In the genomic region with DNA sequence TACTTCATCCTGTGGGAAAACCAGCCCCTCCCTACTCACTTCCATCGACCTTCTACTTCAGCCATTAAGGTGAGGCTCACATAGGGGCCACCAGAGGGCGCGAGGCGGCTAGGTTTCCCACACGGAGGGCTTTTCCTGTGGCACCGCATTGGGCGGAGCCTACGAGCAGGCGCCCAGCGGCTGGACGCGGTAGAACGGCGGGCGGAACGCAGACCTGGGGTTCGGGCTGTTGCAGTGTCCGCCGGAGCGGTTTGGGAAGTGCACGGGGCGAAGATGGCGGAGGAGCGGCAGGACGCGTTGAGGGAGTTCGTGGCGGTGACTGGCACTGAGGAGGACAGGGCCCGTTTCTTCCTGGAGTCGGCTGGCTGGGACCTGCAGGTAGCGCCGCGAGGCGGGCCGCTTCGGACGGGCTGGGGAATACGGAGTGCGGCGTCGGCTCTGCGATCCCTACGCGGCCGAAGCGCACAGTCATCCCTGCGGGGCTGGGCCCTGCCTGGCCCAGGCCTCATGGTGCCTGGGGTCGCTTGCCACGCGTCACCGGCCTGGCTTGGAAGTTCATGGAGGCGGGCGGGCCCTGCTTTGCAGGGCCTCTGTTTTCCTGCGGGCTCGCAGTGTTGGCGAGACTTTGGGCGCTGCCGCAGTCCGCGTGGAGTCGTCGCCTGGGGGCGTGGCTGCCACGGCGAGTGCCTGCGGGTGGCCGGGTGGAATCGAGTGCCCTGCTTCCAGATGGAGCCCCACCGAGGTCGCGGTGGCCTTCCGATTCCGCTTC, we compare ENCODE assay signal across 8 mouse cellular contexts. TPM values are rescaled to one million over a fixed set of nuclear protein-coding genes. Genes with fewer than 3 reads are reported as not detected.
DNase-seq lines count a peak whose midpoint lies in the region; ATAC-seq lines count a peak whose summit lies in the region.

TSS of gene Nsfl1c (plus strand) at position 148 of the 769 bp plus-strand sequence.

- H3K4me2 ChIP-seq in hindbrain, embryonic 15.5 days = peak within 1 kb of the TSS; percentile 85

- no peaks in the 10 kb centered on the region for H3K9me3 ChIP-seq in hindbrain, embryonic 15.5 days

- WGBS in hindbrain, embryonic 15.5 days = under 1% methylated on average over 64 of the region's 73 CpGs

- ATAC-seq in hindbrain, embryonic 15.5 days (ENCODE audit: low FRiP score, low read depth) = peak; percentile 100

- DNase-seq in T-cell, adult 2 months (ENCODE audit: low spot score) = peak; percentile 94
- DNase-seq in cerebellum, postnatal 36 days = peak; percentile 96 to 98
- peak; percentile 97 to 98 for DNase-seq in frontal cortex, postnatal 36 days (ENCODE audit: low spot score in 2 of 2)
- DNase-seq in left cerebral cortex, adult 11 months (ENCODE audit: low spot score) = peak; percentile 89
- peak; percentile 96 to 98 for DNase-seq in lung, postnatal 4 days
- peak; percentile 94 for DNase-seq in retina, postnatal 7 days (ENCODE audit: low read depth, low spot score)
- DNase-seq in urinary bladder, adult 2 months (ENCODE audit: low spot score) = peak; percentile 97

- H3K9ac ChIP-seq in hindbrain, embryonic 15.5 days = peak within 1 kb of the TSS; percentile 90

- peak within 1 kb of the TSS; percentile 97 for H3K4me3 ChIP-seq in hindbrain, embryonic 15.5 days

- no peaks in the 10 kb centered on the region for H3K27me3 ChIP-seq in hindbrain, embryonic 15.5 days

- peak within 1 kb of the TSS; percentile 80 for H3K27ac ChIP-seq in hindbrain, embryonic 15.5 days (replicated peaks)

- H3K36me3 ChIP-seq in hindbrain, embryonic 15.5 days = peaks cover 13% of the 10 kb centered on the region; the same call in 1 of the 2 replicates

- peaks cover 26% of the 10 kb centered on the region for H3K4me1 ChIP-seq in hindbrain, embryonic 15.5 days (replicated peaks)

RNA-seq across cellular contexts. Expression of gene Nsfl1c, which starts in this region (rescaled TPM):
- 280 and 283 TPM in 2 replicates for polyA plus RNA-seq in hindbrain, embryonic 15.5 days (2015; fragmentation: Nextera tagmentation; extraction: Ambion mirVana)
- polyA plus RNA-seq in urinary bladder, adult 2 months (2012; rRNA removed) = 107 and 114 TPM in 2 replicates

Comparison
In these comparisons a context has a peak if more than half of its experiments do, and no peak if none do; other contexts are left out.
1. Peak in every context shown above with its lines: DNase-seq, ATAC-seq, H3K4me3 ChIP-seq and H3K27ac ChIP-seq.